Mouse (Mus musculus): ENCODE measurements at regions not wholly inside any gene's neighbourhood (a gene's known extent, or its start where the extent isn't known, plus 50 kb on each side); places are given as distances from the start of the nearest gene placed in this dataset.

GRCm38 (mm10) chr6:84270518-84271165 lies 262.3 kb downstream of the Dysf start:
- ATAC-seq (replicated peaks; ENCODE audit: low FRiP score, poor library complexity, severe bottlenecking): no peak

GRCm38 (mm10) chr6:84269478-84269877 lies 261.1 kb downstream of the Dysf start:
- ATAC-seq (replicated peaks; ENCODE audit: low FRiP score, poor library complexity, severe bottlenecking): no peak

GRCm38 (mm10) chr6:84269023-84269422 lies 260.6 kb downstream of the Dysf start:
- no peak for ATAC-seq (replicated peaks; ENCODE audit: low FRiP score, poor library complexity, severe bottlenecking)

- ATAC-seq (replicated peaks; ENCODE audit: low FRiP score, poor library complexity, severe bottlenecking): no peak
Measured at GRCm38 (mm10) chr6:84268111-84268510, 259.7 kb downstream of the Dysf start.

GRCm38 (mm10) chr6:84267526-84267925 lies 259.1 kb downstream of the Dysf start:
- no peak for ATAC-seq (replicated peaks; ENCODE audit: low FRiP score, poor library complexity, severe bottlenecking)

GRCm38 (mm10) chr6:84266736-84267135 lies 258.3 kb downstream of the Dysf start:
- ATAC-seq (replicated peaks; ENCODE audit: low FRiP score, poor library complexity, severe bottlenecking): no peak

GRCm38 (mm10) chr6:84264681-84265080 lies 256.3 kb downstream of the Dysf start:
- ATAC-seq (replicated peaks; ENCODE audit: low FRiP score, poor library complexity, severe bottlenecking): no peak

- no peak for ATAC-seq (replicated peaks; ENCODE audit: low FRiP score, poor library complexity, severe bottlenecking)
Measured at GRCm38 (mm10) chr6:84263686-84264085, 255.3 kb downstream of the Dysf start.

- ATAC-seq (replicated peaks; ENCODE audit: low FRiP score, poor library complexity, severe bottlenecking): no peak
Measured at GRCm38 (mm10) chr6:84262766-84263165, 254.4 kb downstream of the Dysf start.

GRCm38 (mm10) chr6:84261483-84261882 lies 253.1 kb downstream of the Dysf start:
- no peak for ATAC-seq (replicated peaks; ENCODE audit: low FRiP score, poor library complexity, severe bottlenecking)
